Mouse (Mus musculus) gastrocnemius, postnatal 25 days (tissue): ENCODE measurements at regions not wholly inside any gene's neighbourhood (a gene's known extent, or its start where the extent isn't known, plus 50 kb on each side); places are given as distances from the start of the nearest gene placed in this dataset.
A peak's percentile ranks its signal among the peaks of the same experiment; 100 is the strongest.

Experiments used
- DNase-seq: peaks from one replicate; pipeline ENCODE4 v3.0.0; 2022

DNA sequence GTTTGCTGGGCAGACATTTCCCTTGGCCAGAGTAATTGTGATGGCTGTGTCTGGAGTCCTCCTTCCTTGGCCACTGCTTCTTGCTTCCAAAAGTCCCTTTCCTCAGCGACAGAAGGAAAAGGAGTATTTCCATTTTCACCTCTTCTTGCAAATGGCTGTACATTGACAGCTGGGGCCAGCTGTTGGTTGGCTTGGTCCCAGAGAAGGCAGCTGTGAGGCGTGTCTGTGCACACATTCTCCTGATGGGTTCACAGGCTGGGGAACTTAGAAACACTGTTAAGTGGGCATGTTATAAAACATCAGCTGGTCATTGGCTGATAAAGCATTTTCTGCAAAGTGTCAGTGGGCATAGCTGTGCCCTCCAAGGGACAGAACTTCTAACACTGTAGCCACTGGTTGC is 290.4 kb upstream of the Trpc7 start:
- DNase-seq = no peak

DNA sequence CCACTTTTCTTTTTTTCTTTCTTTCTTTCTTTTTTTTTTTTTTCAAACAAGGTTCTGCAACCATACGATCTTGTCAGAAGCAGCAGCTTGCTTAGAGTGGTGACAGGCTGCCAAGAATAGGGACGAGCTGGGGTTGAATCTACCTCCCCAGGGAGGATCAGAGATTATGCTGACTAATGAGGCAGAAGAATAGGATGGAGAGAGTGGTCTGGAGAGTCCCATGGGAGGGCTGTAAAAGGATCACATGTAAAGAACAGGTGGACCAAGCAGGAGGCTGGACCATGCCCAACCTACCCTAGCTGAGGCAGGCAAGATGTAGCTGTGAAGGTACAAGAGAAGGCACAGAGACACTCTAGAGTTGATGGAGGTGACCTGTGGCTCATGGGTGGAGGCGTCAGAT is 274.4 kb upstream of the Trpc7 start:
- DNase-seq = no peak

DNA sequence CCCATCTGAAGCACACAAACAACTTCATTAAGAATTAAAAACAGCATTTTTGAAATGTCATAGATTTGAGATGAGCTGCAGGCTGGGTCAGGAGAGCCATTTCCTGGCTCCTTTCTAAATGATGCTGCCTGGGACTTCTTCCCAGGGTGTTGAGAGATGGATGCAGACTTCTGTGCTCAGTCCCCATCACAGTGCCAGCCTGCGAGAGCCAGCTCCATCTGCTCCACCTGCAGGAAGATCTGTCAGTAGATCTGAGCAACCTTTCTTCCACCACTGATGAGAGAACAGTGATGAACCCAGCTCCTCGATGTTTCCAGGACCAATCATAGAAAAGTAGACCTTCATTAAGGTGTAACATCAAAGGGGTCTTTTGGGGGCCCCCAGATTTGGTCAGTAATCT is 273.8 kb upstream of the Trpc7 start:
- DNase-seq = no peak

DNA sequence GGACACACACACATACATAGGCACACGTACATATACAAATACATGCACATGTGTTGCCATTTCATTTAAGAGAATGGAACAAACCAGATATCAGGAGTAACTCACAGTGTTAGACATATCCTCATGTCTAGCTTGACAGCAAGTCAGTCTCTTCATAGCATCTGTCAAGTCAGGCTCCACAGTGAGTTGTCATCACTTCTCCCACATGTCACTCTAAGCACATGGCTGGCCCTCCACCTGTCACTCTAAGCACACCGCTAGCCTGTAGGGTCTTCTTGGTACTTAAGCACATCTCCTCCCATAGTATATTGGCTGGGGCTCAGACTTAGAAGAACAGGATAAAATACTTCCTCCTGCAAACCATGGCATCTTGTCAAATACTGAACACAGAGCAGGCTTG is 269.6 kb upstream of the Trpc7 start:
- no peak for DNase-seq

DNA sequence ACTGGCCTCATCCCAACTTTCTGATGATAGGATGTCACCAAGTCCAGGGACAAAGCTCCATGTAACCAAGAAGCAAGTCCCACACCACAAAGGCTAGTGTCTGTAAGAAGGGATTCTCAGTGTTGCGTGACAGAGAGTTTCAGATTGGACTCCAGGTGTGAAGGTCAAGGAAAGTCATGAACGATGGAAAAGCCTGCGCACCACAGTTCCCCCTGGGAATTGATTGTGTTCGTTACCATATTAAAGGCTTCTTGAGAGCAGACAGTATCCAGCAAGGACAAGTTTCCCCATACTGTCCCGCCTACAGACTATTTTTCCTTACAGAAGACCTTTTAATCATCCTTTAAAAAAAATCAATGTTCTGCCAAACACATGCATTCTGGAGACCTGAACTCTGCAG is 257.0 kb upstream of the Trpc7 start:
- DNase-seq = no peak

DNA sequence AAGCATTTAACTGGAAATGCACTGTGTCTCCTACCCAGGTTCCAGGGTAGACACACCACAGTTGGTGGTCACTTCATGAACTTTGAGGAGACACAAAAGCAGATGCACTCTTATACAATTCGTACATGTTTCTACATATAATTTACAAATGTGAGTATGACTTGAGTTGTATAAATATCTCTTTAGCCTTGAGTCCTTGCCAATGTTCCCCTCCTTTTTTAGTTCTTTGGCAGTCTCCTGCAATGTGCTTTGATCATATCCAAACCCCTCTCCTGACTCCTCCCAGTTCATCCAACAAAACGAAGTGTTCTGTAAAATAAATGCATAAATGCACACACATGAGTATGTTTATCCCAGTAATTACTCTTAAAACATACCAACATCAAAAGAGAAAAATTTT is 251.8 kb upstream of the Trpc7 start:
- no peak for DNase-seq

DNA sequence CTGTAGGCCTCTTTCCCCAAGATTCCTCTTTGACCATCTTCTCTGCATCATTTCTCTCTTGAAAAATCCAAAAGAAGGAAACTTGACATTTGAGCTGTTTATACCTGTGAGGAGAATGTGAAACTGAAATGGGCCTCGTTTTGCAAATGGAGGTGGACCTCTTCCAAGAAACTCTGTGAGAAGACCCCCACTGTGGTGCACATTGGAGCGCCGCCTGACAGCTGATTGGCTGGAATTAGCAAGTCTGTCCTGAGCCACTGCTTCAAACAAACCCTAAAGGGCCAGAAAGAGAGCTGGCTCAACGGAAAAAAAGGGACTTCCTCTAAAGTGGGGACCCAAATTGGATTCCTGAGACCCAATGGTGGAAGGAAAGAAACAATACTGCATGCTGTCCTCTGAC is 250.9 kb upstream of the Trpc7 start:
- DNase-seq = no peak

DNA sequence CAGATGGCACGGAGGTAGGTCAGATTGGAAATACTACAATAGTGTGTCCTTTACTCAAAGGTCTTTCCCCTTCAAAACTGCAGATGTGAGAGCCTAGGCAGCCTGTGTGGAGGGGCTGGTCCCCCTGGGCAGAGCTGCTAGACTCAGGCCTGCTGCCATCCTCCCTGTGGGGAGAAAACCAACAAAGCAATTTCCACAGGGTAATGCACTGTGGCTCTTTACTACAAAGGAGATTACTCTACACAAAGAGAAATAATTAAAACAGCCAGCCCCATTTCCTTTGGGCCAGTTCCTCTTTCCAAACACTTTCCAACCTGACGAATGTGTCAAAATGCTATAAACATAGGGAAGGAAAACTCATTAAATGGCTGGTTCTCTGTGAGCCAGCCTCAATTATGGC is 250.0 kb upstream of the Trpc7 start:
- no peak for DNase-seq

DNA sequence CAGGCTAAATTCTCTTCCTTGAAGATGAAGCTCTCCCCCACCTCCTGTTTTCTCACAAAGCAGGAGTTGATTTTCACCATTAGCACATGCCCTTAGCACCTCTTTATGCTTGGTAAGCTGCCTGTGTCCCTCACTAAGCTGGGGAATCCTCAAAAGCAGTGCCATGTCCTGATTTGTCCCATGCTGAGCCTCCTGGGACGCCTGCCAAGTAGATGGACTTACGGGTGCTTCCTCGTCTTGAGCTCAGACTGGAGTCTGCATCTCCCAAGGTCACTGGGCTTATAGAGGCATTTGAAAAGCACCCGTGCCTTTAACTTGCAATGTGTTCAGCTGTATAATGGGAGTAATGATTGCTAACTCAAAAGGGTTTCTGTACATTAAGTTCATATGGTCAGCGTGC is 247.1 kb upstream of the Trpc7 start:
- DNase-seq = no peak

DNA sequence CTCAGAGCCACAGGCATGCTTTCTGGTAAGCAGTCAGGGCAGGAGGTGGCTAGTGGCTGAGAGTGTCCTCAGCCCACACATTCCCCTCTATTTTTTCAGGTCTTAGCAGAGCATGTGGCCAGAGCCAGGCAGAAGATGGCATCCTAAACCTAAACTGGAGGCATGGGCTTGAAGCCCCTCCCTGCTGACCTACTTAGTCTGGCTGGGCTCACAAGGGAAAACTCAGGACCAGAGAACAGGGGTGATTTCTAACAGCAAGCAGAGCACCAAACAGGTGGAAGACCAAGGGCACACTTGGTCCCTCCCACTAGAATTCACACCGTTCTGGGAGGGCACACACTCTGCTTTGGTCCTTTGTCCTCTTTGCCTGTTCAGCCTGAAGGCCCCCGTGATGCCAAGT is 246.6 kb upstream of the Trpc7 start:
- no peak for DNase-seq

DNA sequence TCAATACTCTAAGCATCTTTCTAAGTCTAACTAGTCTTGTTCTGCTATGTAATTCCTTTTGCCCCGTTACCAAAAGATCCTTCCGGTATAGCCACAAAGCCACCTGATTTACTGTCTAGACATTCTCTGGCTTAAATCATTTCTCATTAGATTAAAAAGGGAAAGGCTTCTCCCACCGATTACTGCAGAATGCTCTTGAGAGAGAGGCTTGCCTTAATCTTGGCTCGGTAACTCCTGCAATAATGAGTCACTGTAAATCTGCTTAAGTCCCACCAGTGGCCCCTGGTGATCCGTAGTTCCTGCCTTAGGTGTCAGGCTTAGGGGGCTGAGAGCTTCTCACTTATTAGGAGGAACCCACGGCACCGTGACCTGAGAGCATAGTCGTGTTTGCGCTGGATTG is 220.1 kb upstream of the Trpc7 start:
- no peak for DNase-seq

DNA sequence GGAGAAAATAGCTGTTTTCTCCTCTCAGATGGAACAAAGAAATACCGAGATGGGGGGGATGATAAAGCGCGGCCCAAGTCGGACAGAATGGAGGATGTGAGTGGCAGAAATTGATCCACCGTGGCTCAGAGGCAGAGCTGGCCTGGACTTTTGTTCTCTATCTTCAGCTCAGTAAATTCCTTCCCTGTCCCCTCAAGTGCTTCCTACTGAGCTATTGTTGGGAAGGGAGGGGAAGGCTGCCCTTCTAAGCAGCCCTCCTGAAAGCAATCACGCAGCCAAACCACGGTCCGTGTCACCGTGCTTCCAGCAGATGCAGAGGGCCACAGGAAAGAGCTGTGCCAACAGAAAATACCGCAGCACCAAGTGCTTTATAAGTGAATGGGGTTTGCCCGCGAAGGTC is 212.2 kb upstream of the Trpc7 start:
- no peak for DNase-seq

DNA sequence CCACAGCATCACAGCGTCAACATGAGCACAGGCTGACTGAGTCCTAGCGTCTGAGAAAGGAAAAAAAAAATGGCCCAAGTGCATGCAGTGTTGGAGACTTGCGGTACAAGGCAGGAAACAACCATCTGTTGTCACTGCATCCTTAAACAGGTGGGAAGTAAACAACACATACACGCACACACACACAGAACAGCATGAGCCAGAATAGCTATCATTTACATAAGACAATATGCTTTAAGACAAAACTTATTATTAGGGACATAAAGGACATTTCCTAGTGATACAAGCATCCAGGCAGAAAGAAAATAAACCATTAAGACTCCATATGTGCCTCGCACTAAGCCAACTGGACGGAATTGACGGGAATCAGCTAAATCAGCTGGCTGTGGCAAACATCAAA is 203.8 kb upstream of the Trpc7 start:
- no peak for DNase-seq

DNA sequence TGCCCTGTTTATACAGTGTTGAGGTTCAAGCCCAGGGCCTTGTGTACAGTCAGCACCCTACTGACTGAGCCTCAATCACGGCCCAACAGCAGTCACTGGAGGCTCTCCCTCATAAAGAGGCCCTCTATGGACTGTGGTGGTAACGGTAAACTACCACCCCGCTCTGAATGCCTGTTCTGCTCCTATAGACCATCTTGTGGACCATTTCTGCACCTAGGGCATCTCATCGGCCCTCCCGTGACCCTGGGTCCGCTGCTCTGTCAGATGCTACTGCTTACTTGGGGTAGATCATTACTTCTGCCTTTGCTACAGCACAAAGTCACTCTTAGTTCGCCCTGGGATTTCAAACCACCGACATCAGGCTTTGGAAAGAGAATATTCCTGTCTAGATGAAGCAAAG is 196.1 kb upstream of the Trpc7 start:
- DNase-seq = no peak

DNA sequence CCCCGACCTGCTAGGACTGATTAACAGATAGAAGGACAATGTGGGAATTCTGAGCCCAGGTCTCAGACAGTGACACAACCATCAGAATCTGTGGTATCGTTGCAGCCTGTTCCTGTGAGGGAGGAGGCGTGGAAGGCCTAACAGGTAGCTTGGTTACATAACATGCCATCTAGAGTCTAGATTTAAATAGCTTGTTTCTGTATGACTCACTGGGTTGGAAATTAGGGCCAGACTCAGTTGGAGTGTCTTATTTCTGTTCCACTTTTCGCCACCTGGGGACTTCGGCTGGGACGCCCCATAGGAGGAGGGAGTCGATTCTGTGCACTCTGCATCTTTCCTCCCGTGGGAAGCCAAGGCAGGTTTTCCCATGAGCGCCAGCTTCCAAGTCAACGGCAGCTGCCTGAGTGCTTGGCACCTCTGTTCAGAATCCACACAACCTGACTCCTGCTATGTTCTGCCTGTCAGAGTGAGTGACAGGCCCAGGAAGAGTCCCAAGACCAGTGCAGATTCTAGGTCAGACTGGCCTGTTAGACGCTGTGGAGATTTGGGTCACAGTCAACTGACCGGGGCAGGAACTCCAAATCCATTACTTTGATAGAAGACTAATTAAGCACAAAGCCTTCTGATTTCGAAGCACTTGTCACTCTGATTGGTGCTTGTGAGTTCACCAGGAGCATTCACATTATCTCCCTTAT is 193.7 kb upstream of the Trpc7 start:
- peak; percentile 31 for DNase-seq

DNA sequence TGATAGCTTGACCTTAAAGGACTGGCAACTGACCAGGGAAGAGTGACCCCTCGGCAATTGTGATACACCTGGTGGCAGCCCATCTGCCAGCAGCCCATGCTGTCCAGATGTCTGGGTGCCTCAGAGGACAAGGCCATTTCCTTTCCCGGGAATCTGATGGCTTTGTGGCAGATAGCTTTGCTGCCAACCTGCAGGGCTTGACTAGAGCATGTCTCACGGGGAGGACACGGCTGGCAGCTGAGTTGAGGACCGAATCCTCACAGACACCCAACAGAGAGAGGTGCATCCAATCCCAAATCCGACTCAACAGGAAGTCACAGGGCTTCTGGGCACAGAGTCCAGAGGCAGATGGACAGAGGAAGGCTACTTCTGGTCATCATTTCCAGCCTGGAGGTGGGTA is 192.2 kb upstream of the Trpc7 start:
- DNase-seq = no peak

DNA sequence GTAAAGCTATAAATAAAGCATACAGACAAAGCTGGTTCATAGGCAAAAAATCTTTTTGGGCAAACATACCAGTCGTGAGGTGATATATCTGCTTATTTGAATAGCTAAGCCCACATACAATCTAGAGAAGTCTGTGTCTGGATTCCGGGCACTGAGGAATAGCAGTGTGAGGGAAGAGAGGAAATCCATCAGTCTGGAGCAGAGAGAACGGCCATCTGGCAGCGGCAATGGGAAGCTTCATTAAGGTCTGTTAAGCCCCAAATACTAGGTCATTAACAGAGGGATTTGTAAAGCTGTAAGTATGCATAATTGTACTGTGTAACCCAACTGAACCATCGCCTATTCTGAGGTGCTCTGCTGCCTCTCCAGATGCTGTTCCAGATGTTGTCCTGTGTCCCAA is 191.6 kb upstream of the Trpc7 start:
- no peak for DNase-seq

DNA sequence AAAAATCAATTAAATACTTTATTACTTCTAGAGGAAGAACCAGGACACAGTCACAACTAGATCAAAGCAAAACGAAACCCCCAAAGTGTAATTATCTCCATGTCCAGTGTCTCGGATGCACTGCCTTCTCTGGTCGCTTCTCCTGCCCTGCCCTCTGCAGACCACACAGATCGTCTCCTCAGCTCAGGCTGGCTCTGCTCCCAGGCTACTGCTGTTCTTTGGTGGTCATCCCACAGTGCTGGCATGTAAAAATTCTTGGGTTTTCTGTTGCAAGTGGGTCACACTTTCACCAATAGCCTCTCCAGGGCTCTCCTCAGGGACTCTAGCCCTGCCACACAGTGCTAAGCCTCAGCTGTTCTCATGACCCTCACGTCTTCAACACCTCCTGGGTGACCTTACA is 188.0 kb upstream of the Trpc7 start:
- no peak for DNase-seq

DNA sequence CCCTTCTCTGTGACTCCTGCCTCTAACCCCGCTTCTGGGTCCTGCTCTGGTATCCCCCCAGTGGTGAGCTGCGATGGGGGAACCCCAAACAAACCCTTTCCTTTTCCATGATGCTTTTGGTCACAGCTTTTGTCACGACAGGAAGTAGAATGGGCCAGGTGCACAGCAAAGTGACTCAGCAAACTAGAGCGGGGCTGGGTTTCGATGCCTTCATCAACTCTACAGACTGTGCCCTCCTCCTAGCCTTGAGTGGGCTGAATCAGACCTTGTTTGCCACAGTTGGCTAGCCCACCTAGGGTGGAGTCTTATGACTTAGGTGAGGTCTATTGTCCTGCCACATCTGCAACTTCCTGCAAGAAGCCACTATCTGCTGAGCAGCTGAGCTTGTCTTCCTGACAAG is 174.7 kb upstream of the Trpc7 start:
- no peak for DNase-seq

DNA sequence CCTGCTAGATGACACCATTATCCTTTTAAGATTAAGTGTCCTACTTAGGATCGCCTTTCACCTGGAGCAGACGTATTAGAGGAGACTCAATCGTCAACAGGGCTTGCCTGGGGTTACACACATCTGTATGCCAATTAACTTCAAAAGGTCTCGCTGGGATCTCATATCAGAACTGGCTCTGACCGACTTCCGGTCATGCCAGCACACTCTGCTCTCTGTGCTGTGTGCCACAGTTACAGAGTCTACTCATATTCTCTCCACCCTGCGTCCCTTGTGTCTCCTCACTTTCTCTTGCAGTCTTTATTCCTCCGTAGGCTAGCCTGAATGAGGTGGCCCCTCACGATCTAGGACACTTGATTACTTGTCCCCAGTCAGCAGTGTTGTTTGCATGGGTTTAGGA is 165.9 kb upstream of the Trpc7 start:
- no peak for DNase-seq

DNA sequence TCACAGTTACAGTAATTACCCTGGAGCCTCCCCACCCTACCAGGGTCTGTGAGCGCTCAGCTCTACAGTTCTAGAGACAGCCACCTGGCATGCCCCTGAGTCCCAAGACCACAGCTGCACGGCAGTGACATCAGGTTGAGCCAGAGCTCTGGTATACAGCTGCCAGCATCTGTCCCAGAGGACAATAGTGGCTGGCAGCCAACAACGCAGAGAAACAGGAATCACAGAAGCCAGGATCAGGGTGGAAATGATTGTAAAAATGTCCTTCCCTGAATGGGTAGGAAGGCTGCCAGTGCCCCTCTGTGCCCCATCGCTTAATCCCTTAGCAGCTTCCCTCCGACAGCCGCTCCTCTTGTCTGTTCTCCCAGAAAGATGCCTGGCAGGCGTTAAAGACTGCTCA is 165.3 kb upstream of the Trpc7 start:
- DNase-seq = peak; percentile 21

DNA sequence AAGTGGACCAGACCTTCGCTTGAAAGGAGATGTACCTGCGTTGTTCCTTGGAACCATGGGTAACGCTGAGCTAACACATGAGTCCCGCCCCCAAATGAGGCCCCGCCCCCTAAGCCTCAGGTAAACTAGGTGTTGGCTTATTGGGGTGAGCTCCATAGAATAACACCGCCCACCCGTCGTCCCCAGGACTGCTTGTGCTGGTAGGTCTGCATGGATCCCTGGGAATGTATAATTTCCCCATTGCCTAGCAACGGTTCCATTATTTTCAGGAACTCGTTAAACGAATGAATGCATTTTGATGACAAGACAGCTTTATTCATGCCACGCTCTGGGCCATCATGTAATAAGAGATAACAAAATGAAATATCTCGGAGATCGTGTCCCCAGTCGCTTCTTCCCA is 161.0 kb upstream of the Trpc7 start:
- DNase-seq = no peak

DNA sequence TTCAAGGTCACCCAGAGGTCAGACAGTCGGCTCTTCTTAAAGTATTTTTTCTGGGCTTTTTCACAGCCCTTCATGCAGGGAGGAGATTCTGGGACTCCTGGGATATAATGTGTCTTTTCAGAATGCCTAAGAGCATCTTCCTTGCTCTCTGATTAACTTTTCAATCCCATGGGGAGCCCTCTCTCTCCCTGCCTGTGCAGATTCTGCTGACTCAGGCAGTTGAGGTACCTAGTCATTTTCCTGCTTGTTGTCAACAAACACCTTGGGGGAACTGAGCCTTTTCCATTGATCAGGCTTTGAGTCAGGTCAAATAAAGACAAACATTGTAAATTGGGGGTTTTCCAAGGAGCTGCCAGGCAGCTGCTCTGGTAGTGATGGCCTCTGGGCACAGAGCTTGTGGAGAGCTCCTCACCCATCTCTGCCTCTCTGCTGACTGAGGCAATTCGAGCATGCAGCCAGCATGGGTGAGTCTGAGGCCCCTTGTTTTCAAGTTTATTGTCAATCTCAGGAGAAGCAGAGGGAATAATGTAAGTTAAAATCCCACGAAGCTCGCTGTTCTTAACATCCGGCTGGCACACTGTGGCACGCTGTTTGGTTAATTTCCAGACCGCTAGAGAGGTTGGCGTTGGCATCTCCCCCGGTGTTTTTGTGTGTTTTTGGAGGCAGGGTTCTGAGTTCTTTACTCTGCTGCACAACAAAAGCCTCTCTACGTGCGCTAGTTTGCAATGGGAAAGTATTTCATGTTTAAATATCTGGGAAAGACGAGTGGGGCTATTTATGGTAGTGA is 159.8 kb upstream of the Trpc7 start:
- DNase-seq = no peak

DNA sequence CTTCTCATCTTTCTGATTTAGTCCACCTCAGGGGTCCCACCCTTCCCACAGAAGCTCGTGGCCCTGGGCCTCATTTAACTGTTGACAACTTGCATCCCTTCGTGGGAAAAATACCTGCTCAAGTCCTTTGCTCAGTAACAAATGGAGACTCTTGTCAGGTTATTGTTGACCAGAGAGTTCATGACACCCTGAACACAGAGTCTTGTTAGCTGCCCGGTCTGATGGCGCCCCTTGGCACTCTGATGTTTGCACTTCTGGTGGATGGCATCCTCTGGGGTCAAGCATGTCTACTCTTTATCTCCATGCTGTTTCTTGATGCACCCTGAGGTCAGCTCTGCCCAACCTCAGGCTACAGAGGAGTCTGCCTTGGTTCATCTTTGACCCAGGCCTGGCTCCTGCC is 157.6 kb upstream of the Trpc7 start:
- no peak for DNase-seq
